Mouse (Mus musculus) lung, adult 2 months (tissue): ENCODE results near the gene Tcp11l1.

Experiments
- CTCF ChIP-seq: fragments of 200-500 bp; IDR thresholded peaks from 2 replicates; pipeline ENCODE4 v1.5.1; 2011; ENCODE audit warnings: mild to moderate bottlenecking, low read length, control low read depth; ENCODE audit not compliant: insufficient read depth
- POLR2A ChIP-seq: fragments of 200-500 bp; IDR thresholded peaks from 2 replicates; pipeline ENCODE4 v1.6.1; 2011; ENCODE audit warnings: low read depth, mild to moderate bottlenecking, control low read depth, low read length, borderline replicate concordance; ENCODE audit errors: extremely low read depth

DNA sequence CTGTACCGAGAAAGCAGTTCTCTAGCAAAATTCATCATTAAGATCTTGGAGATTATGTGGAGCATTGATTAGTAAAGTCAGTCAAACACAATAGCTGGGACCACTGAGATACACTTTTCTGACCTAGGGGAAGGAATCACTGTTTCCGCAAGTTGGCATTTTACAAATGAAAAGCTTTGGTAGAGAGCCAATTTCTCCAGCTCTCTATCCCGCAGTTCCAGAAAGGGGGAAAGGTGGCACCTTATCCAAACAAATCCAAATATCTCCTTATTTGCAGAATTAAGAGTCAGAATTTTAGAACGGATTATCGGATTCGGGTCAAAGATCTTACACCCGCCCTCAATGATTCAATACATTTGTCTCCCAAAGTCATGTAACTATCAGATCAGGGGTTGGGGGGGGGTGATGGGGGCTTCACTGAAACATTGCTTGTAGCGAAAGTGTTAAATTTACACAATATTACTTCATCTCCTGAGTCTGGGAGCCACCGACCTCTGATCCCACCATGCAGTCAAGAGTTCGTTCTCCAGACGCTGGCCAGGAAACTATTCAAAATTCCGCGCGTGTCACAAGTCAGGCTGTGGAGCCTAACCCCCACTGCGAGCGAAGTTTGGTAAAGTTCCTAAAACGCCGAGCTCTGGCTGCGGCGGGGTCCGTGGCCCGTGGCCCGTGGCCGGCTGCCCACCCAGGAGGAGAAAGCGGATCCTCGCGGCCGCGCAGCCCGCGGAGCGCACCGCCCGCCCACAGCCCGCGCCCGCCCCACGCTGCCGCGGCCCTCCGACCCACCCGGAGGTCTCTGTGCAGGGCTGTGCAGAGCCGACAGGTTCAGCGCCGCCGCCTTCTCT lies 30.1 kb upstream of the Tcp11l1 start:
- TF ChIP-seq CTCF = no peak
- TF ChIP-seq POLR2A = no peak
